Mouse (Mus musculus) thymus, adult 2 months (tissue): ENCODE measurements around the gene Prmt1.

Experiments used
- CTCF ChIP-seq: fragments of 200-500 bp; IDR thresholded peaks from 2 replicates; pipeline ENCODE4 v1.5.1; 2012; ENCODE audit warnings: mild to moderate bottlenecking, control low read depth, low read length, moderate library complexity, borderline replicate concordance; ENCODE audit not compliant: control insufficient read depth, poor library complexity, insufficient read depth; ENCODE audit errors: extremely low read depth
- POLR2A ChIP-seq: fragments of 200-500 bp; IDR thresholded peaks from 2 replicates; pipeline ENCODE4 v1.6.1; 2012; ENCODE audit warnings: mild to moderate bottlenecking, low read length, control low read depth, moderate library complexity; ENCODE audit not compliant: control insufficient read depth, poor library complexity, insufficient read depth; ENCODE audit errors: extremely low read depth

DNA sequence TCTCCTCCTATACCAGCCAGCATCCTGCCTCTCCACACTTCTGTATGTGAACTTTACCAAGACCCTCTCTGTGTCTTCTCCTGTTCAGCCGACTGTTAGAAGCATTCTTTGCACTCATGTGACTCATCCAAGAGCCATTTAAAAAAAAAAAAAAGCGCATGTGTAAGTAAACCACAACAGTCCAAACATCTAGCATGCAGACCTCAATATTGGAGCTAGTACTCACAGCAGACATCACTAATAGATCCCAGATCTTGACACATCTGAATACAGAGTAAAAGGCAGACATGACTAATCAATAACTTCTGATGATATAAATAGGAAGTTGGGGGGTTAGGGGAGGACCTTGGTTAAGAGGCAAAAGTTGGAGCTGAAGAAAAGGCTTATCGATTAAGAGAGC is 49.3 kb upstream of the Prmt1 start:
- TF ChIP-seq CTCF (no peak), POLR2A (no peak)
